Mouse (Mus musculus) intestine, postnatal 0 days (tissue): ENCODE measurements around the gene Spef1. TPM values are rescaled to one million over a fixed set of nuclear protein-coding genes. Genes with fewer than 3 reads are reported as not detected.

Experiments
- ATAC-seq: fragments of 200-750 bp; cut with Nextera tagmentation; 2 replicates; pipeline ENCODE4 v1.8.0; 2017; ENCODE audit warnings: mild to moderate bottlenecking, moderate TSS enrichment, moderate library complexity
- H3K27ac ChIP-seq: fragments of 300-500 bp; sonication (generic); 2 replicates; pipeline ENCODE4 v1.5.1; 2014; ENCODE audit warnings: mild to moderate bottlenecking, low read depth, low read length, moderate library complexity
- H3K27me3 ChIP-seq: fragments of 300-500 bp; sonication (generic); replicated peaks from 2 replicates; pipeline ENCODE4 v1.6.1; 2014; ENCODE audit warnings: low read length, mixed read lengths; ENCODE audit not compliant: control insufficient read depth, insufficient read depth
- H3K36me3 ChIP-seq: fragments of 300-500 bp; sonication (generic); 2 replicates; pipeline ENCODE4 v1.6.1; 2014; ENCODE audit warnings: mild to moderate bottlenecking, moderate library complexity; ENCODE audit not compliant: control insufficient read depth, insufficient read depth
- H3K4me1 ChIP-seq: fragments of 300-500 bp; sonication (generic); replicated peaks from 2 replicates; pipeline ENCODE4 v1.6.1; 2014; ENCODE audit warnings: antibody characterized with exemption, low read length, mixed read lengths; ENCODE audit not compliant: control insufficient read depth, insufficient read depth
- H3K4me2 ChIP-seq: fragments of 300-500 bp; sonication (generic); replicated peaks from 2 replicates; pipeline ENCODE4 v1.6.1; 2014; ENCODE audit warnings: low read depth, mild to moderate bottlenecking, moderate library complexity
- H3K4me3 ChIP-seq: fragments of 300-500 bp; sonication (generic); 2 replicates; pipeline ENCODE4 v1.5.1; 2014; ENCODE audit warnings: low read depth, low read length
- H3K9ac ChIP-seq: fragments of 300-500 bp; sonication (generic); 2 replicates; pipeline ENCODE4 v1.6.1; 2014; ENCODE audit warnings: mild to moderate bottlenecking, low read depth, low read length
- H3K9me3 ChIP-seq: fragments of 300-500 bp; sonication (generic); 2 replicates; pipeline ENCODE4 v1.6.1; 2016; ENCODE audit warnings: mixed run types; ENCODE audit not compliant: control insufficient read depth
- CTCF ChIP-seq: sonication (generic); IDR thresholded peaks from 2 replicates; pipeline ENCODE4 v1.5.1; 2016; ENCODE audit warnings: low read depth, mild to moderate bottlenecking, control low read depth, antibody characterized with exemption, moderate library complexity
- WGBS: fragments of 180-500 bp; shearing (Covaris S2); extraction: QIAGEN DNeasy Blood & Tissue Kit; methylation state at CpG from one replicate; pipeline ENCODE4 v1.1.7; 2014; 5-methylcytosine and 5-hydroxymethylcytosine counted together
- polyA plus RNA-seq: library from polyadenylated mRNA; unstranded; fragments of >200 nt; fragmentation: Nextera tagmentation; extraction: Ambion mirVana; gene quantifications from 2 replicates; pipeline ENCODE4 v1.2.1, GENCODE M21; 2015

The Spef1 gene
- polyA plus RNA-seq, 1 experiment from 2014 or later, result 2.0 TPM

GRCm38 (mm10) chr2:131142592-131142991 lies 44.5 kb downstream of the Spef1 start:
- no peaks in the 10 kb centered on the region for H3K9me3 ChIP-seq
- H3K36me3 ChIP-seq, result peaks cover 32% of the 10 kb centered on the region
- peak; percentile 88 for TF ChIP-seq CTCF
- H3K9ac ChIP-seq, result no peak overlapping the region
- no peaks in the 10 kb centered on the region for H3K27me3 ChIP-seq
- WGBS, result 27% methylated on average over 18 of the region's 18 CpGs
- peak; percentile 69 for ATAC-seq
- H3K4me3 ChIP-seq, result no peak overlapping the region
- H3K27ac ChIP-seq, result no peak overlapping the region
- peak overlapping the region; percentile 52 for H3K4me2 ChIP-seq
- no peaks in the 10 kb centered on the region for H3K4me1 ChIP-seq

GRCm38 (mm10) chr2:131141336-131141986 lies 45.6 kb downstream of the Spef1 start:
- no peaks in the 10 kb centered on the region for H3K4me1 ChIP-seq
- 87% methylated on average over 8 of the region's 8 CpGs for WGBS
- no peak overlapping the region for H3K9ac ChIP-seq
- no peak for TF ChIP-seq CTCF
- H3K4me2 ChIP-seq, result no peak overlapping the region
- H3K27me3 ChIP-seq, result no peaks in the 10 kb centered on the region
- H3K36me3 ChIP-seq, result peaks cover 21% of the 10 kb centered on the region
- H3K4me3 ChIP-seq, result no peak overlapping the region
- H3K27ac ChIP-seq, result no peak overlapping the region
- ATAC-seq, result no peak
- H3K9me3 ChIP-seq, result no peaks in the 10 kb centered on the region

GRCm38 (mm10) chr2:131140533-131140905 lies 46.6 kb downstream of the Spef1 start:
- H3K4me2 ChIP-seq, result no peak overlapping the region
- H3K4me1 ChIP-seq, result no peaks in the 10 kb centered on the region
- WGBS, result 55% methylated on average over 5 of the region's 5 CpGs
- TF ChIP-seq CTCF, result no peak
- ATAC-seq, result no peak
- 0 out of 2 replicates have a peak overlapping the region, but pooled peaks have one; percentile 24 for H3K27ac ChIP-seq
- H3K4me3 ChIP-seq, result no peak overlapping the region
- H3K9me3 ChIP-seq, result no peaks in the 10 kb centered on the region
- H3K36me3 ChIP-seq, result peaks cover 12% of the 10 kb centered on the region; the same call in 1 of the 2 replicates
- no peak overlapping the region for H3K9ac ChIP-seq
- H3K27me3 ChIP-seq, result no peaks in the 10 kb centered on the region

- no peak for TF ChIP-seq CTCF
- Histone ChIP-seq H3K4me3 (no peak overlapping the region), H3K27me3 (no peaks in the 10 kb centered on the region), H3K9ac (no peak overlapping the region), H3K27ac (0 out of 2 replicates have a peak overlapping the region, but pooled peaks have one; percentile 24), H3K4me2 (no peak overlapping the region), H3K9me3 (no peaks in the 10 kb centered on the region), H3K4me1 (no peaks in the 10 kb centered on the region), H3K36me3 (peaks cover 9% of the 10 kb centered on the region; the same call in 1 of the 2 replicates)
- WGBS, result 19% methylated on average over 5 of the region's 5 CpGs
- peak; percentile 31 for ATAC-seq
Observed at GRCm38 (mm10) chr2:131139886-131140532, 47.1 kb downstream of the Spef1 start.

GRCm38 (mm10) chr2:131139287-131139686 lies 47.8 kb downstream of the Spef1 start:
- Histone ChIP-seq H3K4me2 (no peak overlapping the region), H3K4me1 (no peaks in the 10 kb centered on the region), H3K27me3 (no peaks in the 10 kb centered on the region), H3K9ac (no peak overlapping the region), H3K27ac (no peak overlapping the region), H3K36me3 (peaks cover 1% of the 10 kb centered on the region; the same call in 1 of the 2 replicates), H3K4me3 (no peak overlapping the region), H3K9me3 (no peaks in the 10 kb centered on the region)
- WGBS, result 89% methylated on average over 5 of the region's 5 CpGs
- TF ChIP-seq CTCF, result no peak
- no peak for ATAC-seq

- no peaks in the 10 kb centered on the region for H3K9me3 ChIP-seq
- H3K27me3 ChIP-seq, result no peaks in the 10 kb centered on the region
- WGBS, result 90% methylated on average over 7 of the region's 7 CpGs
- no peak overlapping the region for H3K27ac ChIP-seq
- H3K4me3 ChIP-seq, result no peak overlapping the region
- no peaks in the 10 kb centered on the region; the same call in 1 of the 2 replicates for H3K36me3 ChIP-seq
- no peak for ATAC-seq
- H3K9ac ChIP-seq, result no peak overlapping the region
- no peak for TF ChIP-seq CTCF
- H3K4me2 ChIP-seq, result no peak overlapping the region
- H3K4me1 ChIP-seq, result no peaks in the 10 kb centered on the region
Observed at GRCm38 (mm10) chr2:131138760-131139159, 48.3 kb downstream of the Spef1 start.
